Mouse (Mus musculus): Measurements from ENCODE around the gene Pfdn2. TPM values are rescaled to one million over a fixed set of nuclear protein-coding genes. Genes with fewer than 3 reads are reported as not detected.

Gene Pfdn2
- total and polyA plus RNA-seq, 3 experiments = 25.4 to 97.4 (median 68.3) TPM

DNA sequence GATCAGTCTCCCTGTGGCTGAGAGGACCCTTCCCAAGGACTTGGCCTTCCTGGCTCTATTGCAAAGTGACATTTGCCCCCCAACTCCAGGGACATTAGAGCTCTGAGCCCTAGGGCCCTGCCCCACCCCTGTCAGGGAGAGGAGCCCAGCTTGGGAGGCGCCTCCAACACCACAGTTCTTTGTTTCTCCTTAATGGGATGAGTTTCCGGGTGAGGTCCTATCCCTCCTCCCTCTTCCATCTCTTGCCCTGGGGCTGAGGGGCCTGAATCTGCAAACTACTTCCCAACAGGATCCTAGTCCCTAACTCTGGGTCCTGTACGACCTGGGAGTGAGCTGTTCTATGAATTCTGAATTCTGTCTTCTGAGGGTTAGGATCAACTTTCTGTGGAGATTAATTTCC lies 27.4 kb downstream of the Pfdn2 start:
- no peaks in the 10 kb centered on the region for H3K27me3 ChIP-seq (ENCODE audit: control insufficient read depth, insufficient read depth, low read length)
- 58% methylated on average over 3 of the region's 3 CpGs for WGBS
- no peaks in the 10 kb centered on the region for H3K79me2 ChIP-seq (replicated peaks; ENCODE audit: control insufficient read depth, insufficient read depth, low read length)
- no peaks in the 10 kb centered on the region for H3K36me3 ChIP-seq (ENCODE audit: control insufficient read depth, insufficient read depth, low read length)
- DNase-seq = no peak
- no peak overlapping the region for H3K4me3 ChIP-seq
- H3K9ac ChIP-seq (ENCODE audit: low read depth, low read length) = no peak overlapping the region
- intact Hi-C loops (cut with DNase I) = no loop called here
- H3K4me1 ChIP-seq (ENCODE audit: control insufficient read depth, insufficient read depth, low read length) = no peaks in the 10 kb centered on the region
- no peak overlapping the region for H3K27ac ChIP-seq
- TF ChIP-seq CTCF (IDR thresholded peaks at IDR 0.05) (no peak), POLR2A (IDR thresholded peaks at IDR 0.05; ENCODE audit: insufficient read depth, low read depth, low read length) (no peak), EP300 (IDR thresholded peaks at IDR 0.05; ENCODE audit: insufficient read depth, low read depth, low read length) (no peak)

DNA sequence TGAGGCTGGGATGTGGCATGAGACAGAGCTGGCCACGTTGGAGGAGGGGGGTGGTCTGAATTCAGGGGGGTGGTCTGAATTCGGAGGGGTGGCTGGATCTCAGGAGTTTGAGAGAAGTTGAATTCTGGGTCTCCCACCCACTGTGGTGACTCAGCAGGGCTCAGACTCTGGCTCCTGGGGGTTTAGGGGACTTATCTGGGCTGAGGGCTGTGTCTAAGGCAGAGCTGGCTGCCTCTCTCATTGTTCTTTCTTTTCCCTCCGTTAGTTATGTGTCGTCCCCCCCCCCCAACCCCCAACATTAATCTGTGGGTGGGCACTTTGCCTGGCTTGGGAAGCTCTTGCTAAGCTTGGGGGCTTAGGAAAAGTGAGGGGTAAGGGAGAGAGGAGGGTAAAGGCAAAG lies 28.5 kb downstream of the Pfdn2 start:
- H3K79me2 ChIP-seq (replicated peaks; ENCODE audit: control insufficient read depth, insufficient read depth, low read length) = no peaks in the 10 kb centered on the region
- intact Hi-C loops (cut with DNase I) = no loop called here
- no peak overlapping the region for H3K27ac ChIP-seq

DNA sequence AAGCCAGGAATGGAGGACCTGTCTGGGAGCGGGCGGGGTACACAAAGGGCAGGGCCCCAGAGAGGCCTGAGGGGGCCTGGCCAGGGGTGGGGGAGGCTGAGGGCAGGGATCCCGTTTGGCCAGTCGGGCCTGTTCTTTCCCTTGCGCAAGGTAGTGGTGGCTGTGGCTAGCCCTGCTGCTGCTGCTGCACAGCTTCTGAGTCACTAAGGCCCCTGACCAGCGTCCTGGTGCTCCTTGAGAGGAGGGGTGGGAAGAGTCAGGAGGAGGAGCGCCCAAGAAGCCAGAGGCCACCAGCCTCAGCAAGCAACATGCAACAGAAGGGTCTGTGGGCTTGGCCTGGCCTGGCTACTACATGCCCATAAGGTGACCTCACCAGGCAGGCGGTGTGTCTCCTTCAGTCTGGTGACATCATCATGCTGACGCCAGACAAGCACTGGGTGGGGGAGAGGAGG lies 30.2 kb downstream of the Pfdn2 start:
- Histone ChIP-seq H3K4me3 (no peak overlapping the region), H3K36me3 (ENCODE audit: control insufficient read depth, insufficient read depth, low read length) (no peaks in the 10 kb centered on the region), H3K27ac (no peak overlapping the region), H3K4me1 (ENCODE audit: control insufficient read depth, insufficient read depth, low read length) (peaks cover 2% of the 10 kb centered on the region; the same call in 1 of the 2 replicates), H3K79me2 (replicated peaks; ENCODE audit: control insufficient read depth, insufficient read depth, low read length) (no peaks in the 10 kb centered on the region), H3K27me3 (ENCODE audit: control insufficient read depth, insufficient read depth, low read length) (no peaks in the 10 kb centered on the region; the same call in 1 of the 2 replicates), H3K9ac (ENCODE audit: low read depth, low read length) (no peak overlapping the region)
- intact Hi-C loops (cut with DNase I) = no loop called here
- no peak for DNase-seq
- WGBS = 55% methylated on average over 9 of the region's 9 CpGs
- no peak for TF ChIP-seq CTCF (IDR thresholded peaks at IDR 0.05)
- no peak for TF ChIP-seq EP300 (IDR thresholded peaks at IDR 0.05; ENCODE audit: insufficient read depth, low read depth, low read length)
- no peak for TF ChIP-seq POLR2A (IDR thresholded peaks at IDR 0.05; ENCODE audit: insufficient read depth, low read depth, low read length)

More for the DNA sequence above, 28.5 kb downstream of the Pfdn2 start:
- DNase-seq = no peak
- TF ChIP-seq POLR2A (IDR thresholded peaks at IDR 0.05; ENCODE audit: insufficient read depth, low read depth, low read length) (no peak), CTCF (IDR thresholded peaks at IDR 0.05) (no peak), EP300 (IDR thresholded peaks at IDR 0.05; ENCODE audit: insufficient read depth, low read depth, low read length) (no peak)
- H3K4me3 ChIP-seq = no peak overlapping the region
- H3K4me1 ChIP-seq (ENCODE audit: control insufficient read depth, insufficient read depth, low read length) = no peaks in the 10 kb centered on the region
- H3K36me3 ChIP-seq (ENCODE audit: control insufficient read depth, insufficient read depth, low read length) = no peaks in the 10 kb centered on the region
- WGBS = 3% methylated on average over 4 of the region's 4 CpGs
- no peaks in the 10 kb centered on the region for H3K27me3 ChIP-seq (ENCODE audit: control insufficient read depth, insufficient read depth, low read length)
- H3K9ac ChIP-seq (ENCODE audit: low read depth, low read length) = no peak overlapping the region

DNA sequence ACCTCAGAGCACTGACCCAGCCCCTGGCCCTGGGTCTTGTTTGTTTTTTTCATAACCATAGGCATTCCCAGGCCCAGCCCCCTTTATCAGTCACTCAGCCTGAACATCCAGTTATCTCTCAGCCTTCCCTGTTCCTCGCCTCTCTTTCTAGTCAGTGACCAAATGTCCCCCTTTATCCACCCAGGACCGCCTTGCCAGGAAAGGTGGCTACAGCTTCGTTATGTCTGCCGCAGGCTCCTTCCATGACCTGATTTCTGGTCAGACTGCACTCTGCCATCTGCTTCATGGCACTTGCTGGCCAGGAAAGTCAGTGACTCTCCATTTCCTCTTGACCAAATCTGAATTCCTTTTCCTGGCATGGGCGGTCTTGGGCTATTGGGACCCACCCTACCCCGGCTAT lies 32.8 kb downstream of the Pfdn2 start:
- Histone ChIP-seq H3K79me2 (replicated peaks; ENCODE audit: control insufficient read depth, insufficient read depth, low read length) (no peaks in the 10 kb centered on the region), H3K27ac (no peak overlapping the region), H3K9ac (ENCODE audit: low read depth, low read length) (no peak overlapping the region), H3K4me3 (no peak overlapping the region), H3K36me3 (ENCODE audit: control insufficient read depth, insufficient read depth, low read length) (no peaks in the 10 kb centered on the region), H3K4me1 (ENCODE audit: control insufficient read depth, insufficient read depth, low read length) (peaks cover 2% of the 10 kb centered on the region; the same call in 1 of the 2 replicates), H3K27me3 (ENCODE audit: control insufficient read depth, insufficient read depth, low read length) (no peaks in the 10 kb centered on the region; the same call in 1 of the 2 replicates)
- no peak for DNase-seq
- 54% methylated on average over 6 of the region's 6 CpGs for WGBS
- intact Hi-C loops (cut with DNase I) = no loop called here
- no peak for TF ChIP-seq POLR2A (IDR thresholded peaks at IDR 0.05; ENCODE audit: insufficient read depth, low read depth, low read length)

DNA sequence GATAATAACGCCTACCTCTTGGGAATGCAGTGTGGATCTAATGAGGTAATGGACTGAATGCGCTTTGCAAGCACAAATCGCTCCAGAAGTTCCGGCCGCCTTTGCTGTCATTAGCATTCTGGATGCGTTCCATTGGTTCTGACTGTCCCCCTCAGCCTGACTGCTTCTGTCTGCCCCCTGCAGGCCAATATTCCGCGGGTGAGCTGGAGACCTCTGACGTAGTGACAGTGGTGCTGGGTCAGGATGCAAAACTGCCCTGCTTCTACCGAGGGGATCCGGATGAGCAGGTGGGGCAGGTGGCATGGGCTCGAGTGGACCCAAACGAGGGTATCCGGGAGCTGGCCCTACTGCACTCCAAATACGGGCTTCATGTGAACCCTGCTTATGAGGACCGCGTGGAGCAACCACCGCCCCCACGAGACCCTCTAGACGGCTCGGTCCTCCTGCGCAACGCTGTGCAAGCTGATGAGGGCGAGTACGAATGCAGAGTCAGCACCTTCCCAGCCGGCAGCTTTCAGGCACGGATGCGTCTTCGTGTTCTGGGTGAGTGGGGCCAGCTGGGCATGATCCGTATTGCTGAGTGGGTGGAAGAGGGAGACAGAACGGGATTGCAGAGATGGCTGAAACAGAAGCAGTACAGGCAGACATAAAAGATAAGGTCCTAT lies 34.6 kb downstream of the Pfdn2 start:
- no peak overlapping the region for H3K27ac ChIP-seq
- DNase-seq = peak; percentile 81 to 82
- TF ChIP-seq POLR2A (IDR thresholded peaks at IDR 0.05; ENCODE audit: insufficient read depth, low read depth, low read length) = no peak
- TF ChIP-seq EP300 (IDR thresholded peaks at IDR 0.05; ENCODE audit: insufficient read depth, low read depth, low read length) = 0 out of 2 replicates have a peak, but pooled peaks have one; percentile 13
- TF ChIP-seq CTCF (IDR thresholded peaks at IDR 0.05) = peak; percentile 82
- WGBS = 4% methylated on average over 31 of the region's 31 CpGs
- no peaks in the 10 kb centered on the region for H3K79me2 ChIP-seq (replicated peaks; ENCODE audit: control insufficient read depth, insufficient read depth, low read length)
- intact Hi-C loops (cut with DNase I) = no loop called here
- H3K36me3 ChIP-seq (ENCODE audit: control insufficient read depth, insufficient read depth, low read length) = no peaks in the 10 kb centered on the region
- no peaks in the 10 kb centered on the region; the same call in 1 of the 2 replicates for H3K27me3 ChIP-seq (ENCODE audit: control insufficient read depth, insufficient read depth, low read length)
- H3K4me1 ChIP-seq (ENCODE audit: control insufficient read depth, insufficient read depth, low read length) = peaks cover 2% of the 10 kb centered on the region; the same call in 1 of the 2 replicates
- H3K9ac ChIP-seq (ENCODE audit: low read depth, low read length) = no peak overlapping the region
- no peak overlapping the region for H3K4me3 ChIP-seq

DNA sequence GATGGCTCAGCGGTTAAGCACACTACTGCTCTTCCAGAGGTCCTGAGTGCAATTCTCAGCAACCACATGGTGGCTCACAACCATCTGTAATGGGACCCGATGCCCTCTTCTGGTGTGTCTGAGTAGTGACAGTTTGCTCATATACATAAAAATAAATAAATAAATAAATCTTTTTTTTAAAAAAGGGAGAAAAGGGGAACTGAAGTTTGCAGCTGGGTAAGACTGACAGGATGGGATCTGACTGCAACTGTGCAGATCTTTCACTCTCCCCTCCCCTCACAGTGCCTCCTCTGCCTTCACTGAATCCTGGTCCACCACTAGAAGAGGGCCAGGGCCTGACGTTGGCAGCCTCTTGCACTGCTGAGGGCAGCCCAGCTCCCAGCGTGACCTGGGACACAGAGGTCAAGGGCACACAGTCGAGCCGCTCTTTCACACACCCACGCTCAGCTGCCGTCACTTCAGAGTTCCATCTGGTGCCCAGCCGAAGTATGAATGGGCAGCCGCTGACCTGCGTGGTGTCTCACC lies 36.7 kb downstream of the Pfdn2 start:
- 86% methylated on average over 11 of the region's 11 CpGs for WGBS
- DNase-seq = no peak
- intact Hi-C loops (cut with DNase I) = no loop called here

More for the DNA sequence above, 36.7 kb downstream of the Pfdn2 start:
- Histone ChIP-seq H3K4me3 (no peak overlapping the region), H3K79me2 (replicated peaks; ENCODE audit: control insufficient read depth, insufficient read depth, low read length) (no peaks in the 10 kb centered on the region), H3K27me3 (ENCODE audit: control insufficient read depth, insufficient read depth, low read length) (no peaks in the 10 kb centered on the region; the same call in 1 of the 2 replicates), H3K9ac (ENCODE audit: low read depth, low read length) (no peak overlapping the region), H3K27ac (no peak overlapping the region), H3K4me1 (ENCODE audit: control insufficient read depth, insufficient read depth, low read length) (peaks cover 2% of the 10 kb centered on the region; the same call in 1 of the 2 replicates), H3K36me3 (ENCODE audit: control insufficient read depth, insufficient read depth, low read length) (no peaks in the 10 kb centered on the region)
- TF ChIP-seq CTCF (IDR thresholded peaks at IDR 0.05) (peak; percentile 27; the same call in 1 of the 2 replicates), EP300 (IDR thresholded peaks at IDR 0.05; ENCODE audit: insufficient read depth, low read depth, low read length) (no peak), POLR2A (IDR thresholded peaks at IDR 0.05; ENCODE audit: insufficient read depth, low read depth, low read length) (no peak)

Measured in heart, adult 2 months (tissue).